Mouse (Mus musculus) right cerebral cortex, adult 18-20 months (tissue): Measurements from ENCODE around the gene Sfmbt1.
A peak's percentile ranks its signal among the peaks of the same experiment; 100 is the strongest.

ENCODE experiments used
- DNase-seq: peaks from one replicate; pipeline ENCODE4 v3.0.0; 2022; ENCODE audit warnings: mixed read lengths

Sfmbt1 gene

GRCm38 (mm10) chr14:30826174-30827140, 111.8 kb downstream of the Sfmbt1 start:
- no peak for DNase-seq

GRCm38 (mm10) chr14:30827480-30827879, 112.8 kb downstream of the Sfmbt1 start:
- DNase-seq, result no peak

GRCm38 (mm10) chr14:30828077-30828476, 113.4 kb downstream of the Sfmbt1 start:
- DNase-seq, result no peak

- DNase-seq, result no peak
Measured at GRCm38 (mm10) chr14:30828635-30829460, 114.2 kb downstream of the Sfmbt1 start.

GRCm38 (mm10) chr14:30837416-30837996, 122.9 kb downstream of the Sfmbt1 start:
- no peak for DNase-seq

- DNase-seq, result no peak
Measured at GRCm38 (mm10) chr14:30843701-30844100, 129.1 kb downstream of the Sfmbt1 start.

- no peak for DNase-seq
Measured at GRCm38 (mm10) chr14:30850504-30850903, 135.9 kb downstream of the Sfmbt1 start.

GRCm38 (mm10) chr14:30852325-30852724, 137.7 kb downstream of the Sfmbt1 start:
- DNase-seq, result no peak

GRCm38 (mm10) chr14:30855316-30855715, 140.7 kb downstream of the Sfmbt1 start:
- DNase-seq, result no peak

- DNase-seq, result peak; percentile 25
Measured at GRCm38 (mm10) chr14:30856885-30857507, 142.3 kb downstream of the Sfmbt1 start.

GRCm38 (mm10) chr14:30857990-30858389, 143.3 kb downstream of the Sfmbt1 start:
- no peak for DNase-seq

- no peak for DNase-seq
Measured at GRCm38 (mm10) chr14:30861421-30862125, 146.9 kb downstream of the Sfmbt1 start.

GRCm38 (mm10) chr14:30862368-30862767, 147.7 kb downstream of the Sfmbt1 start:
- peak; percentile 33 for DNase-seq

- no peak for DNase-seq
Measured at GRCm38 (mm10) chr14:30865311-30865710, 150.7 kb downstream of the Sfmbt1 start.

- DNase-seq, result peak; percentile 65
Measured at GRCm38 (mm10) chr14:30867042-30867441, 152.4 kb downstream of the Sfmbt1 start.

GRCm38 (mm10) chr14:30868826-30869225, 154.2 kb downstream of the Sfmbt1 start:
- DNase-seq, result no peak

GRCm38 (mm10) chr14:30869391-30869801, 154.7 kb downstream of the Sfmbt1 start:
- DNase-seq, result no peak

GRCm38 (mm10) chr14:30870206-30871147, 155.8 kb downstream of the Sfmbt1 start:
- no peak for DNase-seq
